Mouse (Mus musculus): Measurements from ENCODE around the gene AI464131.

The AI464131 gene

DNA sequence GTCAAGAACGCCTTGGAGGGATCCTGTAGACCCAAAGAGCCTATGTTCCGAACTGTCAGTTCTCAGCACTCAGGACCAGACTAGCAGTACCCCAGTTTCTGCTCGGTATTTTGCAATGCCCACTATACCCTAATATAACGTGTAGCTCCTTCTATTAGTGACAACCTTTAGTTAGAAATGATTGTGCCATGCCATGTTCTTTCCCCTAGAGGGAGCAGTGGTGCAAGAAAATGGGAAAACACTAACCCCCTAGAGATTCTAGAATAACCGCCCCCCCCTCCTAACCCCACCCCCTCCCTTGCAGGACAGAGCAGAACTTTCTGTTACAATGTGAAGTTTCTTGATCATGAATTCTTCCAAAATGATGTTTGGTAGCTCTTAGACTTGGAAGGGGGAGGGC lies 1.4 kb upstream of the AI464131 start:
- no peak for DNase-seq (ENCODE audit: low spot score)

DNA sequence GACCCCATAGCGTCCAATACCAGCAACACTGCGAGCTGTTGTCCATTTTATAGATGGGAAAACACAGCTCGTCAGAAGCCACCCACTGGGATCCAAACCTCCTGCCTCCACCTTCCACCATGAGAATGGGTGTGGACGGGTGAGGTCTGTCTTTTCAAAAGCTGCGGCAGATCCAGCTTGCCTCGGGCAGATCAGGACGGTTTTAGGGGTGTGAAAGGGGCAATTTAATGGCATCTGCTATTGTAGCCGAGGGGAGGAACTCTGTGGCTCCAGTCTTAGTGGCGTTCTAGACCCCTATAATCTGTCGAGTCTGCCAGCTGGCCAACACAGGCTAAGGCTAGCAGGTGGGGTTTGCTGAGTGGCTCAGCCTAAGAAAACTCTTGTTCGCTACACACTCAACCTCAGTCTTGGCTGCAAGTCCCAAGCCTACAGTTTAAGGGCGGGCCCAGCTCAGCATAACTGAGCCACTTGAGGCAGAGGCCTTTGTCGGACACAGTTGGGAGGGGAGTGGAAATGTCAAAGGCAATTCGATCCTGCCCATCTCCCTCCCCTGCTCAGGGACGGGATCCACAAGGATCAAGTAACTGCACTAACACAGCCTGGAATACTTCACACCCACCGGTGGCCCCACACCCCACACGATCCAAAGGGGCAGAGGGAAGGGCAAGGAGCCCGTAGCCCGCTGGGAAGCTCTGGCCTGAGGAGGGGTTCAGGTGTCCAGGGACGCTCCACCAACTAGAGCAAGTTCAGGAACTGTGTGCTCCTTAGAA lies 520 bp downstream of the AI464131 start:
- no peak for DNase-seq (ENCODE audit: low spot score)

DNA sequence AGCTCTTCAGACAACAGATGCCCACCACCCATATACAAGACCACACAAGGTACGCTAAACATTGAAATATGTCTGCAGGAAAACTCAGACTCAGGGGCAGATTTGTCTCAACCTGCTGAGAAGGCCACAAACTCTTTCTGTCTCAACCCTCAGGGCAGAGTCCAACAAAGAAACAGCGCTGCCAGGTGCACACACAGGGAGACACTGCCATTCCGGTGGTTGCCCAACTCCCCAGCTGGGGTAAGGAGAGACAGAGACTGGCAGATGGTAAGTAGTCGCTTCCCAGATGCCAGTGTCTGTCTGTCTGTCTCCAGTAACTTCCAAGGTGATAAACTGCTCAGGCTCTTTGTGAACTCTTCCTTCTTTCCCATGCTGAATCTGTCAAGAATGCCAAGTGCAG lies 2.1 kb downstream of the AI464131 start:
- no peak for DNase-seq (ENCODE audit: low spot score)

DNA sequence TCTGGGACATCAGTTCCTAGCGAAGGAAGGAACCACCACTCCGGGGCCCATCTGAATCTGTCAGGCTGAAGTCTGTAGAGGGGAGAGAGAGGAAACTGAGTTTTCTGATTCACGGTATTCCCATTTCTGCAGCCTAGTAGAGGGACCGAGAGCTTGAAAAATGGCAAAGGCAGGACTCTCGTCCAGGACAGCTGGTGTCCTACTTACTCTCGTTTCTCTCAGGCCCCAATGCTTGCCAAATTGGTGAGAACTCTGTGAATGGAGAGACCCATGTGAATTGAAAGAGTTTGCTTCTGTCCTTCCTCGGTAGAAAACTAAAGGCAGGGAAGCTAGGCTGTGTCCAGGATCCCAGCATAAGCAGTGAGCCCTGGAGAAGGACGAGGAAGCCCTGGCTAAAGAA lies 3.3 kb downstream of the AI464131 start:
- DNase-seq (ENCODE audit: low spot score): no peak

DNA sequence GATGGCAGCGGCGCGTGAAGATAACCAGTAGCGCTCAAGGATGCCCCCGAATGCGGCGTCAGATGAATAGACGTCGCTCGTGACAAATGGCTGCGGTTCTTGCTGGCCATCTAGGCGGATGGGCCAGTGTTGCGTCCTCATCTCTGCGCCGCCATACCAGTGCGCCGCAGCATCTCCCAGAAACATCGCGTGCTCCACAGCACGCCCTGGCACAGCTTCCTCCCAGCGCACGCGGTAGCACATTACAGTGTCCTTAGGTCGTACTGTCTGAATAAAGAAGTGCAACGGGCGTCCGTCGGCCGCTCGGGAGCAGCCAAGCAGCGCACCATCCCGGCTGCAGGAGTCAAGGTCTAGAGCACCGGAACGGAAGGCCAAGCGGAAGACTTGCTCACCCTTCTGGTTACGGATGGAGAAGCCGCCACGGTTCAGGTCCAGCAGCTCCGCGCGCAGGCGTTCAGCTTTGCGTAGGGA lies 3.9 kb downstream of the AI464131 start:
- DNase-seq (ENCODE audit: low spot score): no peak

DNA sequence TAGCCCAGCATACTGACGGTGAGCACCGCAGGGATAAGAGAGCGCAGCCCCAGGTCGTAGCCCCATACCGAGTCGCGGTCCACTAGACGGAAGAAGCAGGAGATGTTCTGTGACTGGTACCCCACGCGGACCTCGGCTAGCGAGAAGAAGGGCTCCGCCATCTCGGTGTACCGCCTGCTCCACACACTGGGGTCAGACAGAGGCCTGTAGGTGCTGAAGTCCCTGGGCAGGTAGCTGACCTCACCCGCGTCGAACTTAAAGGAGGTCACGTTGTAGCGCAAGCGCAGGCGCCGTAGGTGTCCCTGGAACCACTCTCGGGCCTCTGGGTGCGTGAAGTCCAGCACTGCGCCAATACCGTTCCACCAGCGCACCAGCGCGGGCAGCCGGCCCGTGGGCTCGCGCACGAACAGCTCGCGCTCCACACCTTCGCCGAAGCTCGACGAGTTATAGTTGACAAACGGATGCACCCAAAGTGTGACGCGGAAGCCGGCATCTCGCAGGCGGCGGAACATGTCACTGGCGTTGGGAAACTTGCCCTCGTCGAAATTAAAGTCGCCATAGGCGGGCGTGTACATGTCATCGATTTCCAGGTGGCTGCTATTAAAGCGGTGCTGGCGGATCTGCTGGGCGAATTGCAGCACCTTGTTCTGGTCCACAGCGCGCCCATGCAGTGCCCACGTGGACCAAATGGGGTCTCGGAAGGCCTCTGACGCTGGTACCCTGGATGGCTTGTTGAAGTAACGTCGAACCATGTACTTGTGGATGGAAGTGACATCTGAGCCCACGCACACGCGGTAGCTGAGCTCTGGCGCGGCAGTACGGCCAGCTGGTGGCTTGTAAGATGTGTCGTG lies 4.7 kb downstream of the AI464131 start:
- DNase-seq (ENCODE audit: low spot score): no peak

DNA sequence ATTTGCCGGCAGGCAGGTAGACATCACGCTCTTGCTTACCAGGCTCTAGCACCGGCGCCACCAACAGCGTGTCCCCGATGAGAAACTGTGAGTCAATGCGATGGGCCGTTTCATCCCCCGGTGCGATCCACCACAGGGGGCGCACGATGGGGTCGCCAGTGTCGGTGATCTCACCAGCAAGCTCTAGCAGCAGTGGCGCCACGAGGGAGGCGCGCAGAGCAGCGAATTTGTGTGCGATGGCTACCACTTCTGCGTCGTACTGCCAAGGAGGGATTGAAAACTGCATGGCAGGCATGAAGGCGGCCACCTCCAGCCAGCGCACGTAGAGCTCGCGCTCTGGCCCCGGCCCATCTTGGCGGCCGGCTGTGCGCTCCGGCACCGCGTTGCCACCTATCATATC lies 5.3 kb downstream of the AI464131 start:
- DNase-seq (ENCODE audit: low spot score): no peak

DNA sequence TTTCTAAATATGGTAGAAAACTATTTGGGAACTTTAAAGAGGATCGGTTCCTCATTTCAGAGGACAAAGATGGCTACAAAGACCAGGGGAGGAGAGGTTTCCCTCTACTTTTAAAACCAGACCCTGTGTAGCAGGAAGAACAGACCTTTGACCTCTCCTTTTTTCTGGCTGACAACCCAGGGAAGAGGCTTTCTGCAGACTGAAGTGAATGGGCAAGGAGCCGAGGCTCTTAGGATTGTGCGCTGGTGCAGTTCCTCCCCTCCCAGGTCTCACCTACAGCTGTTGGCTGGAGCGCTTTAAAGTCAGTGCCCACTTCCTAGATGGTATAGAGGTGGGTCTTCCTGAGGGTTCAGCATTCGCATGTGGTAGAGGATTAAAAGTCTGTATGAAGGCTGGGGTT lies 5.8 kb downstream of the AI464131 start:
- DNase-seq (ENCODE audit: low spot score): no peak

DNA sequence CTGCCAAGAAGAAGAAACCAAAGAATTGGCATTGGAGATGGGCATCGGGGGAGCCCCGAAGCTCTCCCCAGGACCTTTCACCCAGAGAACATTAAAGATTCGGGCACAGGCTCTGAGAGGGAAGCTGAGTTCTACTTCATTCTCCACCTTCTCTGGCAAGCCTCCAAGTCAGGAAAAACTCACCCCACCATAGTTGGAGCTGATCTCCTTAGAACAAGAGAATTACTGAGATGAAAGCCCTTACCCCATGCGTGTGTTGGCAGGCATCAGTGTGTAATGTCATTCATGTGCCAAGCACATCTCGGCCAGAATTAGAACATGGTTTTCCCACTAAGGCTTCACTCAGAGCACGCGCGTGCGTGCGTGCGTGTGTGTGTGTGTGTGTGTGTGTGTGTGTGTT lies 7.0 kb downstream of the AI464131 start:
- no peak for DNase-seq (ENCODE audit: low spot score)

DNA sequence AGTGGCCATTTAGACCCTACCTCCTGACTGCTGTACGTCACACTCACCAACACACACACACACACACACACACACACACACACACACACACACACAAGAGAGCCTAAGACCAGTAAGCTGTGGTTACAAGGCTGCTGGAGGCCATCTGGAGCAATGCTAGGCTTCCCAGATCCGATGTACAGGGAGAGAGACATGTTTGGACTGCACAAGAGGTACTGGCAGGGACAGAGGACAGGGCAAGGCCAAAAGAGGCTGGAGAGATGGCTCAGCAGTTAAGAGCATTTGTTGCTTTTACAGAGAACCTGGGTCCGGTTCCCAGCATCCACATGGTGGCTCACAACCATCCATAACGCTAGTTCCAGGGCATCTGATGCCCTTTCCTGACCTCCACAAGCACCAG lies 7.8 kb downstream of the AI464131 start:
- no peak for DNase-seq (ENCODE audit: low spot score)

DNA sequence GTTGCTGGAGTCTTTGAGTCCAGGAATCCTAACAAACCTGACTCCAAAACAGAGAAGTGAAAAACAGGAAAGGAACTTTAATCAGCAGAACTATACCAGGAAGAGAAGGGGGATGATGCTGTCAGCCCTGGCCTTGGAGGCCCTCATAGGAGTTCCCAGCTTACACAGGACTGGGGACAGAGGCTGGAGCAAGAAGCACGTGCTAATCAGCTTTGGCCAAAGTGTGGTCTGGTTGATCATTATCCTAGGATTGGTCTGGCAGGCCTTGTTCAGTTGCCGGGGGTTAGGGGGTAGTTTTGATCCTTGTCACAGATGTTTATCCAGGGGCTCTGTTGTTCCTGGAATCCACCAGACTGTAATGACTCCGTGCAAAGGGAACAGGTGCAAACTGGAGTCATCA lies 8.5 kb downstream of the AI464131 start:
- DNase-seq (ENCODE audit: low spot score): no peak

DNA sequence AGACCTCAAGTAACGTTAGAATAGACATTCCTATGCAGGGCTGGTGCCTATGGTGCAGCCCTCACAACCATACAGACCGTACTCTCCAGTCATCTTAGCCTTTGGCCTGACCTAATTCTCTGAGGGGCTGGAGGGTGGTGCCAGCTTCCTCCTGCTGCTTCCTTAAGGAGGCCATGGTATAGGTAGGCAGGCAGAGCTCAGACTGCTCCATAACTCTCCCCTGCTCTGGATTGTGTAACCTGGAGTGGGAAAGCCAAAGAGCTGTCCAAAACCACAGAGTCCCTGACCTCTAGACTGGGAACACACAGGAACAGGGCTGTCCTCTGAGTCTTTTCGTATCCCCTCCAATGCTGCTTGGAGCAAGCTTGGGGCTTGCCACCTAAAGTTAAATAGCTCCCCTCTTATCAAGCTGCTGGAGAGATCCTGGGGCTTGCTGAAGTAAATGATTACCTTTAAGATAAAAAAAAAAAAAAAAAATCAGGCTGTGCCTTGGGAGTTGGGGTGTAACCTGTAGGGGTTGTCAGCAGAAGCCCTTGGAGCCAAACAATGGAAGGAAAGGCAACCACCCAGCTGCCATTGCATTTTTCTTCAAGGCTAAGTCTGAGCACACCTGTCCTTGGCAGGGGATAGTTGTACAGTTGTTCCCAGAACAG lies 9.3 kb downstream of the AI464131 start:
- DNase-seq (ENCODE audit: low spot score): no peak

DNA sequence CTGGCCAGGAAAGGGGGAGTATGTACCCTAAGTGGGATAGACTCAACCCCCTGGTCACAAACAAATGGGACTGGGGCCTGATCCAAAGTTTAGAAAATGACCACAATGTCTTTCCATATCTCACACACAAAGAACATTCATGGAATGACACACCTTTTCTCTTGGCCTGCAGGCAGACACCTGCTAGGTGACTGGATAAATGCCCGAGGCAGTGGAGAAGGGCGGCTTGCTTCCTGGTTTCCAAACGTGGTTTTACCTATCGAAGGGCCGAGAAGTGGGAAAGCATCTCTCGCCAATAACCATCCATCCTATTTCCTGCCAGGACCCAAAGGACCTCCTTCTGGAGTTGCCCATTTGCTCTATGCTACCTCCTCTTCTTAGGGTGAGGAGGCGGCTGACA lies 9.9 kb downstream of the AI464131 start:
- no peak for DNase-seq (ENCODE audit: low spot score)

DNA sequence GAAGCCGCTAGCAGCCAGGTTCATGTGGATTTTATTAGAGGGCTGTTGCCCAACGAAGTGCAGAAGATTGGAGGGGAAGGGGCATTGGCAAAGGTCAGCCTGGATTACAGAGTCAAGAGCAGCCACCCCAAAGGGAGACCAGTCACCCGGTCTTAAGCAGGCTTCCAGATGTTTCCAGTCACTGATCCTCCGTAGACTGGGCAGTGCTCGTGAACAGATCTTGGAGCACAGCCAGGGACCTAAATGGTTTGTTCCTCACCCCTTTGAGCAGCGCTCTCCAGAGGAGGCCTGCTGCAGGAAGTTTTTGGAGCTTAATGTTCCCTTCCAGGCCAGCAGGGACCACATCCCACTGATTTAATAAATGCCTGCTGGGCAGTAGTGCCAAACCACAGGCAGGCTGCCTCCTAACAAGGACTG lies 21.3 kb downstream of the AI464131 start:
- no peak for DNase-seq (ENCODE audit: low spot score)

DNA sequence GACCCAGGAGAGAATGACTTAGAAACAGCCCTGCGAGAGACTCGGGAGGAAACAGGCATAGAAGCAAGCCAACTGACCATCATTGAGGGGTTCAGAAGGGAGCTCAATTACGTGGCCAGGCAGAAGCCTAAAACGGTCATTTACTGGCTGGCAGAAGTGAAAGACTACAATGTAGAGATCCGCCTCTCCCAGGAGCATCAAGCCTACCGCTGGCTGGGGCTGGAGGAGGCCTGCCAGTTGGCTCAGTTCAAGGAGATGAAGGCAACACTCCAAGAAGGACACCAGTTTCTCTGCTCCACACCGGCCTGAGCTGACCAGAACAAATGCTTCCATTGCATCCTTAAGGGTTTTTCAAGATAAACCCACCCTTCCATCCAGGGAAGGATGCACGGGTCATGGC lies 22.6 kb downstream of the AI464131 start:
- DNase-seq (ENCODE audit: low spot score): no peak

DNA sequence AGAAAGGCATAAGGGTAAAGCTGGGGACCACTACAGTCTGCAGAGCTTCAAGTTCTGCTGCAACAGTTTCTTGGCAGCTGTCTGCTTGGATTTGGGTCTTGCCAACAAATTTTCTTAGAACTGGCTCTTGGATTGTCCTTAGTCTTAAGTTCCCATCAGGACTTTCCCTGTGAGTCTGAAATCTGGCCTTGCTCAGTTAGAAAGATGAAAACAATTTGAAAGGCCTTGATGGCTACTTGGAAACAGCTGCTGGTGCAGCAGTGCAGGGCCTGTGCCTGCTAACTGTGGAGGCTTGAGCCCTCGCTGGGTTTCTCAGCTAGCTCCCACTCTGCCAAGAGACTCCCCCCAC lies 23.4 kb downstream of the AI464131 start:
- DNase-seq (ENCODE audit: low spot score): no peak

DNA sequence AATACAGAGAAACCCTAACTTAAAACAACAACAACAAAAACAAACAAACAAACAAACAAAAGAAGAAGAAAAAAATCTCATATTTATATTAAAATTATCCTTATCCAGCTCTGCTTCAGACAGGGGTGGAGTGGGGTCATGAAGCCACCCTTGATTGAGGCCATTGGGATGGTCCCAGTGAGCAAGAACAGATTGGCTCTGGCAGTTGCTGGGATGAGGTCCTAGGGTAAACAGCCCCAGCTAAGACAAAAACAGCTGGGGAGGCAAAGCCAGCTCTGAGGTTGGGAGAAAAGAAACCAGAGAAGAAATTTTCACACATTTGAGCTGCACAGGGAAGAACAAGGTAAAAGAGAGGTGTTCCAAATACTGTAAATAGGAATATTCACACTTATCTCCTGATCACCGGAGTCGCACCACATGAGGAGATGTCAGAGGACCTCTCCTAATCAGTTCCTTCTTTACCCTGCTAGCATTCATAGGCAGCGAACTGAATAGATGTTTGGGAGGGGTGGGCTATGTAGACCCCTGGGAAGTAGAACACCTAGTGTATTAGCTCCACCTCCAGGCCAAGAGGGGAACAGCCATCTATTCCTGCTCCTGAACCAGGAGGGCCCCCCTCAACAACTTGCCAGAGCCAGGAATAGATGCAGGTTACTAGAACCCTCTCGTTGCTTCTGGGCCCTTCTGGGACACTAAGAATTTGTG lies 24.0 kb downstream of the AI464131 start:
- no peak for DNase-seq (ENCODE audit: low spot score)

DNA sequence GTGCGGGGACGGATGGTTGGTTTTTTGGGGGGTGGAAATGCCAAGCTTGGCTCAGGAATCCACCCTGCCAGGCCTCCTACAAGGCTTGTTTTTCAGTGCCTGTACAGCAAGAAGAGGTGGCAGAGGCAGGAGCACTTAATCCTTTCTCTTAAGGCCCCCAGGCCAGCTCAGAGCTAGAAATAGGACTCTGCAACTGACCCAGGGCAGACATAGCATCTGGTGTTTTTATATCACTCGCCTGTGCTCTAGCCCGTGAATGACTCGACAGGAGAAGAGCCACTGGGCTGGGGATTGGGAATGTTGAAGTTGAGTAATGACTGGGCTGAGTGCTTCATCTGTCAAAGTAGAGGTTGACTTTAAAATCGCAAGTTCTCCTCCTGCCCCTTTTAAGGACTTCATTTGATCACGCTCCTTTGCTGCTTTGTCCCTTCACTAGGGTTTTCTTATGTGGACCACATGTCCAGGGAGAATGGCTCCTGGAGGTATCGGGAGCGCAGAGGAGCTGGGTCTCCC lies 25.2 kb downstream of the AI464131 start:
- no peak for DNase-seq (ENCODE audit: low spot score)

DNA sequence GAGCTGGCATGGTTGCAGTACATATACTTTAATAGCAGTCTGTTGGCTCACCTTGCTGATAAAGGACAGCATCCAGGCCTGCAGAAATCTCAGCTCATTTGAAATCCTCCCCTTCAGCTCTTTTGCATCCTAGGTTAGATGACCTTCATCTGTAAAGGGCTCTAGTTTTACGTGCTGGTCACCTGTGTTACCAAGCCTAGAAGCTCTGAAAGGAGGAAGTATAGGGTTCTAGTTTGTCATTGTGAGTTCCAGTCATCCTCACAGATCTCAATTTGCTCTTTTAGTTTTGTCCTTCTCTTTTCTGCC lies 31.5 kb downstream of the AI464131 start:
- no peak for DNase-seq (ENCODE audit: low spot score)

DNA sequence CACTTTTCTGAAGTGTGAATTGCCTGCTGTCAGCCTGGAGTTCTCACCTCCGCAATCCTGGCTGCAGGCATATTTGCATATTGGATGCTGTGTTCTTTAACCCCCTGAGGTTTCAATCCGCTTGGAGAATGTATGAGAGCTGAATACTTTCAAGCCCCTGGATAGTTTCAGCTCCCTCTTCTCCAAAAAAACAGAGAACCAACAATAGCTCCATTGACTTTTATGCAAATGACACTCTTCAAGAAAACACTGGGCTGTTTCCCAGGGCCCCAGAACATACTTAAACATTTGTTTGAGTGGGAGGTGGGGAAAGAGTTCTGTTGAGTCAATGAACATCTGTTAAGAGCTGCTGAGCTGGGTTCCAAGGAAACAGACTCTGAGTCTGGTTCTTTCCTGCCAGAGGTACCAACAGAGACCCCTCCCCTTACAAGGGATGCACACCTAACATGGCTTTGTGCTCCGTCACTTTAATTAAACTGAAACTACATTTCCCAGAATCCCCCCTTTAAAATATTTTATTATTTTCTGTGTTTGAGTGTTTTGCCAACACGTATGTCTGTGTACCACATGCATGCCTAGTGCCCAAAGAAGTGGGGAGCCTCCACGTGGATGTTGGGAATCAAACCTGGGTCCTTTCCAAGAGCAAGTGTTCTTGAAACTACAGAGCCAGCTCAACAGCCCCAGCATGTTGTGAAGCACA lies 32.0 kb downstream of the AI464131 start:
- DNase-seq (ENCODE audit: low spot score): no peak

DNA sequence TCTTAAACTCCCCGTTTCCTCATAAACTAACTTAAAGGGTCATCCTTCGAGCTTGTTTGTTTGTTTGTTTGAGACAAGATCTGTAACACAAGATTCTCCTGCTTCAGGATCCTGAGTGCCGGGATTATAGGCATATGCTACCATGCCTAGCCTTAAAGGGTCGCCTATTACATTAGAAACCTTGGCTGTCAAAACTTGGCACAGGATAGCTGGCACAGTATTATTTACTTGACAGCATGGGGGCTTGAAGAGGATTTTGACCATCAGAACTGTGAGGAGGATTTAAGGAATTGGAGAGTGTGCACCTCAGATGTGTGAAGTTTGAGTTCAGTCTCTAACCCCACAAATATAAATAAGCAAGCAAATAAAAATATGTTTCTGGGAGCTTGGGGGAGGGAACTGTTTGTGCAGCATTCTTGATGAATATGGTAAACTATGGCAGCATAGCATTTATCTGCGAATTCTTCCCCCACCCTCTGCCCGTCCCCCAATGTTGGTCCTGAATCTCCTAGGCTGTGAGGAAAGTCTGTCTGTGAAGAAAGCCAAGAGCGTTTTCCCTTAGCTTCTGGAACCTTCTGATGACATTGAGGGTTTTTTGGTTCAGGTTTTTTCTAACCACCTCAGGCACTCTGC lies 32.7 kb downstream of the AI464131 start:
- DNase-seq (ENCODE audit: low spot score): no peak

All from urinary bladder, postnatal 10 days (tissue).